Mouse (Mus musculus): ENCODE data around the gene Ndufa8. TPM values are rescaled to one million over a fixed set of nuclear protein-coding genes. Genes with fewer than 3 reads are reported as not detected.

Ndufa8 gene
- polyA plus RNA-seq, 1 experiment from 2014 or later: 287 TPM

GRCm38 (mm10) chr2:36040872-36041271 is 8.3 kb downstream of the Ndufa8 start:
- Histone ChIP-seq H3K27ac (ENCODE audit: poor library complexity, severe bottlenecking) (no peak overlapping the region), H3K36me3 (peaks cover 60% of the 10 kb centered on the region)

GRCm38 (mm10) chr2:36039297-36039985 is 9.8 kb downstream of the Ndufa8 start:
- no peak overlapping the region for H3K27ac ChIP-seq (ENCODE audit: poor library complexity, severe bottlenecking)
- 63% methylated on average over 7 of the region's 7 CpGs for WGBS
- no peak overlapping the region for H3K4me2 ChIP-seq
- no peaks in the 10 kb centered on the region for H3K27me3 ChIP-seq (replicated peaks)
- H3K9ac ChIP-seq: no peak overlapping the region
- ATAC-seq (ENCODE audit: insufficient number of reproducible peaks, low FRiP score): no peak
- H3K4me3 ChIP-seq: no peak overlapping the region
- H3K36me3 ChIP-seq: peaks cover 64% of the 10 kb centered on the region
- no peaks in the 10 kb centered on the region for H3K9me3 ChIP-seq (replicated peaks)
- H3K4me1 ChIP-seq (replicated peaks): peaks cover 27% of the 10 kb centered on the region

More at GRCm38 (mm10) chr2:36040872-36041271, 8.3 kb downstream of the Ndufa8 start:
- WGBS: 53% methylated on average over 1 of the region's 1 CpGs
- H3K4me2 ChIP-seq: no peak overlapping the region
- no peak for ATAC-seq (ENCODE audit: insufficient number of reproducible peaks, low FRiP score)
- H3K4me3 ChIP-seq: no peak overlapping the region
- H3K27me3 ChIP-seq (replicated peaks): no peaks in the 10 kb centered on the region
- H3K9me3 ChIP-seq (replicated peaks): no peaks in the 10 kb centered on the region
- peak overlapping the region; percentile 39; the same call in 1 of the 2 replicates for H3K9ac ChIP-seq
- H3K4me1 ChIP-seq (replicated peaks): peaks cover 27% of the 10 kb centered on the region

- H3K9ac ChIP-seq: no peak overlapping the region
- no peak overlapping the region for H3K4me2 ChIP-seq
- H3K27me3 ChIP-seq (replicated peaks): no peaks in the 10 kb centered on the region
- ATAC-seq (ENCODE audit: insufficient number of reproducible peaks, low FRiP score): no peak
- no peak overlapping the region for H3K27ac ChIP-seq (ENCODE audit: poor library complexity, severe bottlenecking)
- WGBS: 54% methylated on average over 11 of the region's 11 CpGs
- H3K4me3 ChIP-seq: no peak overlapping the region
- H3K9me3 ChIP-seq (replicated peaks): peaks cover 11% of the 10 kb centered on the region; the same call in 1 of the 2 replicates
- peaks cover 43% of the 10 kb centered on the region for H3K36me3 ChIP-seq
- H3K4me1 ChIP-seq (replicated peaks): peaks cover 15% of the 10 kb centered on the region
Measured at GRCm38 (mm10) chr2:36035413-36036081, 13.7 kb downstream of the Ndufa8 start.

GRCm38 (mm10) chr2:36034898-36035297 is 14.3 kb downstream of the Ndufa8 start:
- no peak for ATAC-seq (ENCODE audit: insufficient number of reproducible peaks, low FRiP score)
- H3K4me3 ChIP-seq: no peak overlapping the region
- peaks cover 14% of the 10 kb centered on the region for H3K4me1 ChIP-seq (replicated peaks)
- no peak overlapping the region for H3K27ac ChIP-seq (ENCODE audit: poor library complexity, severe bottlenecking)
- peaks cover 39% of the 10 kb centered on the region for H3K36me3 ChIP-seq
- H3K27me3 ChIP-seq (replicated peaks): no peaks in the 10 kb centered on the region
- H3K9ac ChIP-seq: no peak overlapping the region
- peaks cover 11% of the 10 kb centered on the region; the same call in 1 of the 2 replicates for H3K9me3 ChIP-seq (replicated peaks)
- H3K4me2 ChIP-seq: no peak overlapping the region
- WGBS: 87% methylated on average over 7 of the region's 7 CpGs

GRCm38 (mm10) chr2:36033966-36034365 is 15.2 kb downstream of the Ndufa8 start:
- Histone ChIP-seq H3K4me3 (no peak overlapping the region), H3K27me3 (replicated peaks) (no peaks in the 10 kb centered on the region), H3K27ac (ENCODE audit: poor library complexity, severe bottlenecking) (no peak overlapping the region), H3K9me3 (replicated peaks) (peaks cover 11% of the 10 kb centered on the region; the same call in 1 of the 2 replicates), H3K9ac (no peak overlapping the region), H3K4me1 (replicated peaks) (peaks cover 5% of the 10 kb centered on the region; the same call in 1 of the 2 replicates), H3K36me3 (peaks cover 32% of the 10 kb centered on the region), H3K4me2 (no peak overlapping the region)
- ATAC-seq (ENCODE audit: insufficient number of reproducible peaks, low FRiP score): no peak
- WGBS: 68% methylated on average over 7 of the region's 7 CpGs

- Histone ChIP-seq H3K4me1 (replicated peaks) (no peaks in the 10 kb centered on the region), H3K9me3 (replicated peaks) (peaks cover 11% of the 10 kb centered on the region; the same call in 1 of the 2 replicates), H3K9ac (no peak overlapping the region), H3K27me3 (replicated peaks) (no peaks in the 10 kb centered on the region), H3K4me3 (no peak overlapping the region), H3K27ac (ENCODE audit: poor library complexity, severe bottlenecking) (no peak overlapping the region), H3K36me3 (peaks cover 27% of the 10 kb centered on the region), H3K4me2 (no peak overlapping the region)
- WGBS: 54% methylated on average over 7 of the region's 7 CpGs
- ATAC-seq (ENCODE audit: insufficient number of reproducible peaks, low FRiP score): no peak
Measured at GRCm38 (mm10) chr2:36032884-36033283, 16.3 kb downstream of the Ndufa8 start.

- 39% methylated on average over 3 of the region's 3 CpGs for WGBS
- ATAC-seq (ENCODE audit: insufficient number of reproducible peaks, low FRiP score): peak; percentile 66
Measured at GRCm38 (mm10) chr2:36023291-36023690, 25.9 kb downstream of the Ndufa8 start.

GRCm38 (mm10) chr2:36021385-36022159 is 27.6 kb downstream of the Ndufa8 start:
- WGBS: 10% methylated on average over 32 of the region's 32 CpGs
- Histone ChIP-seq H3K4me3 (peak overlapping the region; percentile 38), H3K4me1 (replicated peaks) (0 out of 2 replicates have a peak, but pooled peaks cover 12% of the 10 kb centered on the region), H3K9ac (peak overlapping the region; percentile 38; the same call in 1 of the 2 replicates), H3K4me2 (peak overlapping the region; percentile 73), H3K9me3 (replicated peaks) (no peaks in the 10 kb centered on the region), H3K36me3 (no peaks in the 10 kb centered on the region), H3K27me3 (replicated peaks) (peaks cover 10% of the 10 kb centered on the region), H3K27ac (ENCODE audit: poor library complexity, severe bottlenecking) (no peak overlapping the region)
- peak; percentile 73 for ATAC-seq (ENCODE audit: insufficient number of reproducible peaks, low FRiP score)

More at GRCm38 (mm10) chr2:36023291-36023690, 25.9 kb downstream of the Ndufa8 start:
- no peak overlapping the region for H3K9ac ChIP-seq
- H3K4me2 ChIP-seq: no peak overlapping the region
- H3K36me3 ChIP-seq: no peaks in the 10 kb centered on the region
- no peak overlapping the region for H3K4me3 ChIP-seq
- H3K27ac ChIP-seq (ENCODE audit: poor library complexity, severe bottlenecking): no peak overlapping the region
- no peaks in the 10 kb centered on the region for H3K9me3 ChIP-seq (replicated peaks)
- H3K27me3 ChIP-seq (replicated peaks): peaks cover 10% of the 10 kb centered on the region
- 0 out of 2 replicates have a peak, but pooled peaks cover 12% of the 10 kb centered on the region for H3K4me1 ChIP-seq (replicated peaks)

- H3K9ac ChIP-seq: no peak overlapping the region
- WGBS: 49% methylated on average over 12 of the region's 12 CpGs
- no peak overlapping the region for H3K4me2 ChIP-seq
- no peak overlapping the region for H3K4me3 ChIP-seq
- no peak overlapping the region for H3K27ac ChIP-seq (ENCODE audit: poor library complexity, severe bottlenecking)
- H3K36me3 ChIP-seq: no peaks in the 10 kb centered on the region
- ATAC-seq (ENCODE audit: insufficient number of reproducible peaks, low FRiP score): peak; percentile 61; the same call in 1 of the 2 replicates
- no peaks in the 10 kb centered on the region for H3K9me3 ChIP-seq (replicated peaks)
- peaks cover 30% of the 10 kb centered on the region for H3K27me3 ChIP-seq (replicated peaks)
- H3K4me1 ChIP-seq (replicated peaks): peaks cover 24% of the 10 kb centered on the region
Measured at GRCm38 (mm10) chr2:36013010-36013409, 36.2 kb downstream of the Ndufa8 start.

GRCm38 (mm10) chr2:36011331-36011825 is 37.8 kb downstream of the Ndufa8 start:
- 1% methylated on average over 44 of the region's 44 CpGs for WGBS
- Histone ChIP-seq H3K27me3 (replicated peaks) (peaks cover 36% of the 10 kb centered on the region), H3K36me3 (no peaks in the 10 kb centered on the region), H3K9me3 (replicated peaks) (no peaks in the 10 kb centered on the region), H3K4me2 (peak overlapping the region; percentile 95), H3K4me1 (replicated peaks) (peaks cover 24% of the 10 kb centered on the region), H3K9ac (peak overlapping the region; percentile 69), H3K4me3 (peak overlapping the region; percentile 56), H3K27ac (ENCODE audit: poor library complexity, severe bottlenecking) (no peak overlapping the region)
- no peak for ATAC-seq (ENCODE audit: insufficient number of reproducible peaks, low FRiP score)
